Mouse (Mus musculus) urinary bladder, adult 2 months (tissue): ENCODE results near the gene Dst. TPM values are rescaled to one million over a fixed set of nuclear protein-coding genes. Genes with fewer than 3 reads are reported as not detected.

Experiments
- DNase-seq: peaks from one replicate; pipeline ENCODE4 v3.0.0; 2022; ENCODE audit warnings: low spot score
- polyA plus RNA-seq: library from polyadenylated mRNA; depleted of rRNA; stranded (reverse); fragments of >200 nt; gene quantifications from 2 replicates; pipeline ENCODE4 v1.2.3, GENCODE M21; 2012

Dst gene
- polyA plus RNA-seq, 1 experiment: 77.4 TPM

- no peak for DNase-seq
These were observed 192.4 kb downstream of the Dst start for GRCm38 (mm10) chr1:34100385-34100784.

DNA sequence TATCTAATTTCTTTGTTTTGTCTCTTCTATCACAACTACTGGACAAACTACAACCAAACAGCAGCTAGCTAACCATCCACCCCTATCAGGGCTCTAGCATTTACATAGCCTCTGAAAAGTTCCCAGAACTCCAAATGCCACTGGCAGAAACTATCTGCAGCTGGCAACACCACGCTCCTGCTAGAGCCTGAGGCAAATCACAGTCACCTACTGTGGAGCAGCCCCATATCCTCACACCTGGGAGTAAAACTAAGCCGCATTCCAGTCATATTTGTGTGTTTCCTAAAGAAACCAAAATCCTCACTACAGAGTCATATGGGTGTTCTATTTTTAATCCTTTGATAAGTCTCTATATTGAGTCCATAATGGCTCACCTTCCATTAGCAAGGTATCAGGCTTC lies 194.6 kb downstream of the Dst start:
- DNase-seq: no peak

DNA sequence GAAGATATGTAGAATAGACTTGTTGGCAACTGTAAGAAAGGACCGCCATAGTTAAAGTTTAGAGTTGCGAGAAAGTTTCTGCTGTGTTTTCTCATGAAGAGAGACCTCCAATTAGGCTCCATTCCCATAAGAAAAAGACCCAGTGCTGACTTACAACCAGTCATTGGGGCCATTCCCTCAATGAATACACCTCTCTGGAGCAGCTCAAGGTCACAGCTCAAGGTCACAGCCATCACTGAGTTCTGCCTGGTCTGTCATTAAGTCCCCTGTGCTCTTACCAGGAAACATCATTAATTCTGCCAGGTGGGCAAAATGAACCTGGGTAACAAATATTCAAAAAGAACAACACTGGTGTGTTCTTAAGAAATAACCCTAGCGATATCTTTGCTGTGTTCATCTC lies 195.2 kb downstream of the Dst start:
- no peak for DNase-seq

- DNase-seq: no peak
These were observed 195.7 kb downstream of the Dst start for GRCm38 (mm10) chr1:34103713-34104172.

- DNase-seq: no peak
These were observed 196.8 kb downstream of the Dst start for GRCm38 (mm10) chr1:34104846-34105245.

- no peak for DNase-seq
These were observed 198.6 kb downstream of the Dst start for GRCm38 (mm10) chr1:34106606-34107005.

- no peak for DNase-seq
These were observed 199.1 kb downstream of the Dst start for GRCm38 (mm10) chr1:34107076-34107475.

- no peak for DNase-seq
These were observed 201.7 kb downstream of the Dst start for GRCm38 (mm10) chr1:34109599-34110210.

DNA sequence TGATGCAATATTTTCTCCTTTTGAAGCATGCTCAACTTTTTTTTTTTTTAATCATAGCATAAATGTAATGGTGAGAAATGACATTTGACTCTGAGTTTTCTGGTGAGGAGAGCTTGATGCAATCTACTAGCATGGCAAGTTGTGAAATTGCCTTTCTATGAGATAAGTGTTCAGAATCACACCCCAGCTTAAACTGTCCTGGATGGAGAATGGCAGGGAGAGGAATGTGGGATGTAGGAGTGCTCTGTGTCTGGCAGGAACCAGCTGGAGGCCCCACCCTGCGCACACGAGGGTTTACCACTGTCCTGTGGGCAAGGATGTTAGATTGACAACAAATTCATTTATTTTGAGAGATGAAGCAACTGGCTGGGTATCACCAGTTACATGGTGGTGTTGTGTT lies 202.8 kb downstream of the Dst start:
- no peak for DNase-seq

DNA sequence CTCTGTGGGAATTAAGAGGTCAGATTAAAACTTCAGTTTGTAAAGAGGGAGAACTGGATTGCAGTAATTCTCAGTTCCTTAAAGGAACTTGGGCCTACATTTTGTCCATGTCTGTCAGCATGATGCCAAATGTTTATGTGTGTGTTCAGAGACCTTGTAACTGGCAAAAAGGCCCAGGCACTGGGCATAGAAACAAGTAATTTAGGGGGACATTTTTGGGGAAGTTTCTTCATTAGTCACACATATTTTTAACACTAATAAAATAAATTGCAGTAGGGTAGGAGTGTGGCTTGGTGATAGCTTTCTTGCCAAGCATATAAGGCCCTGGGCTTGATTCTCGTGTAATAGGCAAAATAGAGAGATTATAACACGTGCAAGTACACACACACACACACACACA lies 203.9 kb downstream of the Dst start:
- no peak for DNase-seq

DNA sequence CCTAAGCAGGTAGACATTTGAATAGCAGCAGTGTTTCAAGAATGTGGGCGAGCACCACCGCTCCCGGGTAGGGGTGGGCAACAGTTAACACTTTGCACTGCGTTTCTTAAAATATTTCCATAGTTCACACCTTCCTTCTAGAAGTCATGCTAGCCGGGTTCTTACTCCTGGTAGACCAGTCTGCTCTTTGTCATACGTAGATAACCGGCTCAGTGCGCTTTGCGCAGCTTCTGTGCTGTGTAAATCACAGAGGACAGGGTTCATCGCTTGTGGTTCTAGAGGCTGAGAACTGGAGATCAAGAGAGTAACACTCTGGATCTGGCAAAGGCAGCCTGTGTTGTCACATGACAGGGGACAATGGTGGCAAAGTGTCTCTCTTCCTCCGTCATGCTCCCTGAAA lies 208.4 kb downstream of the Dst start:
- no peak for DNase-seq

DNA sequence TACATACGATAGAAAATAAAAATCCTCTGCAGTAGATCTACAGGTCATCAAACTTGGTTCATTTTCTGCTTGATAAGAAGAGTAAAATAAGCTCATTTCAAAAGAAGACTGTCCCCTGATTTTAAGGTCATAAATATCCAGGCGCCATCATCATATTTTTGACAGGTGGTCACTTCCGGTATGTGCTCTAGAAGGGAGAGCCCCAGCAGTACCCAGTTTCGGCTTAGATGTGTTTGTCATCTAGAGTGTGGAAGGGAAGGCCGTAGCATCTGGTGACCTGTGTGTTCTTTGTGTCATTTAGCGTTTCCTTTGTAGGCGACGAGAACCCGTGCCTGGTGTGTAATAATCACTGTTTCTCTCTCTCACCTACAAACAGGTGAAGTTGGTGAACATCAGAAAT lies 209.0 kb downstream of the Dst start:
- DNase-seq: no peak

- DNase-seq: no peak
These were observed 209.7 kb downstream of the Dst start for GRCm38 (mm10) chr1:34117709-34118108.

DNA sequence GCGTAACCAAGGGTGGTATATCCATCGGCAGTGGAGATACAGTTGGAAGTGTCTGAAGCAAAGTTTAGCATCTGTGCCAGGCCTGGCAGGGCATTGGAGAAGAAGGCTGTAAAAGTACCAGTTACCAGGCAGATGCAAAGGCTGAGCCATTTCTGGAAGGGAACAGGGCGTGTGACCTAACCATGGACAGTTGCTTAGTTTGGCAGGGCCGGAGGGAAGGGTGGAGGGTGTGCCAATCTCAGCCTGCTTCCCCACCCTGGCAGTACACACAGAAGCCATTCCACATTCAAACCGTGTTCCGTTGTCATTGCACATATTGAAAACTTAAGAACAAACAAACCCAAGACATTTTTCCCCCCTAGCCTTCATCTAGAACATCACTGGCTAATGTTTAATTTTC lies 212.0 kb downstream of the Dst start:
- no peak for DNase-seq

DNA sequence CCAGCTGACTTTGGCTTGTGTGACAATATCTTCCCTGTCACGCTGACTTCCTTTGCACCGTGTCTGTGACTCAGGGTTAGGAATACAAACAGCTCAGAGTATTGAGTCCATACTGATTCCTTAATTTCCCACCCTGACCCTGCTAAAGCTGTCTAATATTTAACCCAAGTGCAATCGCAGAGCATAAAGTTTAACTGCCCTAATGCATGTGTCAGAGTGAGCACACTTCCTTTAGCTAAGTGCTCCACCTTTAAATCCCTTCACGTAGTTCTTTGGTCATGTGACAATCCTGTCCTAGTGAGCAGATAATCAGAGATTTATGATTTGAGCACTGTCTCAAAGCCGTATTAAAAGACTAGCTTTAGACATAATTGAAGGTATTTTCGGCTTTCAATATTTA lies 212.6 kb downstream of the Dst start:
- DNase-seq: no peak

GRCm38 (mm10) chr1:34121157-34122015 lies 213.4 kb downstream of the Dst start:
- DNase-seq: peak; percentile 60

DNA sequence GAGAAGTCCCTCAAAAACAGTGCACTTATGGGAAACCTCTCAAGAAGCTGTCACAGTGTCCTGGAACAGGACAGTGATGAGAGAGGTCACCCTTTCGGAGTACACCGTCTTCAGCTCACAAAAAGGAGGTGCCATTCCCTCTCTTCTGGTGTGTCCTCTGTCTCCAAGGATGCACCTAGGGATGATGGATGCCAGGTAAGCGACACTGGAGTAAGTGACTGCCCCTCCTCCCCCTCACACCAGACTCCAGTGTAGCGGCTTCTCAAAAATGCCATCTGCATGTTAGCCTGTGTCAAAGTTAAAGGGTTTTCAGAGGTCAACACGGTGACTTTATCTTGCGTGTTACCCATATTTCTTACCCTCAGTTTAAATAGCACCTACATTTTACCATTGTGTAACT lies 214.2 kb downstream of the Dst start:
- no peak for DNase-seq

DNA sequence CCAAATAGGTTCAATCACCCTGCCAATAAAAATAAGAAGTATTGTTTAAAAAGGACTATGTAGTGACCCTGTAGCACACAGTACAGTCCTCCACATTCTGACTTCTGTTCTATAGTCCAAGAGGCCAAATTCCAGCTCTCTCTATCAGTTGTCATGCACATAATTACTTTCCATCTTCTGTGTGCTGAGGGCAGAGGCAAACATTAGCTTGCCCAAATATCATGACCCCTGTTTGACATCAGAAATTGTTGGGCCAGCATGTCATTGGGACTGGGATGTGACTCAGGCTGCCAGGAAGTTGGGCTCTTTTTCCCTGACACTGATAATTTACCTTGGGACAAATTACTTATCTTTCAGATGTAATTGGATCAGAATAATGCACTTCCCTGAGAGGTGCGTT lies 214.9 kb downstream of the Dst start:
- no peak for DNase-seq

DNA sequence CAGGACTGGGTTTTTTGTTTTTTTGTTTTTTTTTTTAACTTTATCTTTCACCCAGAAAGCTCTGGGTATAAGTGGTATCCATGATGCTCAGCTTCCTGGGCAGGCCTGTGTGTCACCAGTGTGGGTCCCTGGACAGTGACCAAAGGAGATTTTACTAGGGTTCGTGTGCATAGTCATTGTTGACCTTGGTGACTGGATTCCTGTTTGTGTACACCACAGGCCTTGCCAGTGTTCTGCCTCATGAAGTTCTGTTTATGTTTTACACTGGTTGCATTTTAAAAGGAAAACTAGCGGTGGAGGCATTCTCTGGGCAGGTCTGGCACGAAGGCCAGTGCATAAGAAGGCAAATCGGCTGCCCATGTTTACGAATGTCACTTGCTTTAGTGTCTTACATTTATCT lies 215.3 kb downstream of the Dst start:
- DNase-seq: no peak

- DNase-seq: no peak
These were observed 216.4 kb downstream of the Dst start for GRCm38 (mm10) chr1:34124376-34124775.

- no peak for DNase-seq
These were observed 217.1 kb downstream of the Dst start for GRCm38 (mm10) chr1:34125148-34125547.

DNA sequence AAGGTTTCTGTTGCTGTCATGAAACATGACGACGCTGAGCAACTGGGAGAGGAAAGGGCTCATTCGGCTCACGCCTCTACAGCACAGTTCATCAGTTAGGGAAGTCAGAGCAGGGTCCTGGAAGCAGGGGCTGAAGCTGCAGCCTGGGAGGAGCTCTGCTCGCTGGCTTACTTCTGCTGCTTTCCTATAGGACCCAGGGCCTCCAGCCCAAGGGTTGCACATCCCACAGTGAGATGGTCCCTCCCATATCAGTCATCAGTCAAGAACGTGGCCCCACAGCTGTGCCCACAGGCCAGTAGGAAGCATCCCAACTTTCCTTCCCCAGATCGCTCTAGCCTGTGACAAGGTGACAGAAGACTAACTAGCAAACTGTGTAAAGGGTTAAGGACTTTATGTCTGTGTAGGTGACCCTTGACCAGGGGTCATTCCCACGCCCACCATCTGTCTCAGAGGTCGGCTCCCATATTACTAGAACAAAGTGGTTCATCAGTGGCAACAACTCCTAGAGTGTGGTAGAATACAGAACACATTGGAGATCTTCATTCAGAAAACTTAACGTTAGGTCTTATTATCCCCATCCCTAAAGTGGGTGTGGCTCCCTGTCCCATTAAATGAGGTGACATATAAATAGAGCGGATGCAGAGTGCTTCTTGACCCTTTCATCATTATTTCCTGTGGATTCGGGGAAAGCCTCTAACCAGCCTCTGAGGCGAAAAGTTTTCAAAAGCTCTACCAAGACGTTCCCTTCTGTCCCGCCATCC lies 219.9 kb downstream of the Dst start:
- DNase-seq: no peak

DNA sequence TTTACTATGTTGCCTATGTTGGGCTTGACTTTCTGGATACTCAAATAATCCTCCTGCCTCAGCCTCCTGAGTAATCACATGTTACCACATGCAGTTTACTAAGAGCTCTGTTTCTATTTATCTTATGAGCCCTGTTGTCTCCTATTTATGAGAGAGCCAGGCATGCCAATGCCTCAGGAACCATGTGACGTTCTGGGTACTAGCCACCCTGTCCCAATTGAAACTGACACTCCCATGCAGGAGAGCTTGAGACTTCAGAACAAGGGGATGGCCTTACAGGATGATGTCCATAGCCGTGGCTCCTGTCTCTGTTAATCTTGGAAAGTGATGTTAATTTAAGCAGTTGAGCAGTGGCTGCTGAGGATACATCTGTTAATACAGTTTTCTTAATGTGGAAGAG lies 220.8 kb downstream of the Dst start:
- no peak for DNase-seq
